Mouse (Mus musculus): ENCODE measurements around the gene Slc35b2.

Slc35b2 gene

GRCm38 (mm10) chr17:45599446-45600242, 36.0 kb downstream of the Slc35b2 start, which contains the start of gene Slc29a1:
Gene Slc29a1 (minus strand): TSS chr17:45599606.
- peak; percentile 28 for DNase-seq (ENCODE audit: low read depth)

- no peak for DNase-seq (ENCODE audit: low read depth)
Measured at GRCm38 (mm10) chr17:45600267-45600666, 36.6 kb downstream of the Slc35b2 start.

- DNase-seq (ENCODE audit: low read depth): no peak
Measured at GRCm38 (mm10) chr17:45601325-45601724, 37.7 kb downstream of the Slc35b2 start.

- DNase-seq (ENCODE audit: low read depth): no peak
Measured at GRCm38 (mm10) chr17:45601877-45602304, 38.2 kb downstream of the Slc35b2 start, which contains the start of gene Mymx. Gene Mymx (minus strand): TSS chr17:45602102.

- DNase-seq (ENCODE audit: low read depth): no peak
Measured at GRCm38 (mm10) chr17:45602984-45603383, 39.3 kb downstream of the Slc35b2 start.

- no peak for DNase-seq (ENCODE audit: low read depth)
Measured at GRCm38 (mm10) chr17:45606992-45607879, 43.6 kb downstream of the Slc35b2 start.

- no peak for DNase-seq (ENCODE audit: low read depth)
Measured at GRCm38 (mm10) chr17:45608396-45608795, 44.7 kb downstream of the Slc35b2 start.

GRCm38 (mm10) chr17:45610144-45610866, 46.6 kb downstream of the Slc35b2 start:
- no peak for DNase-seq (ENCODE audit: low read depth)

GRCm38 (mm10) chr17:45612008-45612407, 48.3 kb downstream of the Slc35b2 start:
- DNase-seq (ENCODE audit: low read depth): no peak

GRCm38 (mm10) chr17:45612921-45613320, 49.2 kb downstream of the Slc35b2 start:
- no peak for DNase-seq (ENCODE audit: low read depth)

GRCm38 (mm10) chr17:45616046-45616650, 52.5 kb downstream of the Slc35b2 start:
- no peak for DNase-seq (ENCODE audit: low read depth)

- DNase-seq (ENCODE audit: low read depth): no peak
Measured at GRCm38 (mm10) chr17:45616679-45617078, 53.0 kb downstream of the Slc35b2 start.

All from induced T-regulatory cell, adult 2 months (primary cell).